Mouse (Mus musculus) ovary, postnatal 10 days (tissue): ENCODE results near the gene Hmgb3.
"Not testable (repeated sequence)": the region's sequence is repeated elsewhere in the genome, so short reads cannot be mapped to it uniquely, and the experiment has no call there.

Source experiments
- DNase-seq: peaks from one replicate; pipeline ENCODE4 v3.0.0; 2022; ENCODE audit warnings: low spot score

Gene Hmgb3

DNA sequence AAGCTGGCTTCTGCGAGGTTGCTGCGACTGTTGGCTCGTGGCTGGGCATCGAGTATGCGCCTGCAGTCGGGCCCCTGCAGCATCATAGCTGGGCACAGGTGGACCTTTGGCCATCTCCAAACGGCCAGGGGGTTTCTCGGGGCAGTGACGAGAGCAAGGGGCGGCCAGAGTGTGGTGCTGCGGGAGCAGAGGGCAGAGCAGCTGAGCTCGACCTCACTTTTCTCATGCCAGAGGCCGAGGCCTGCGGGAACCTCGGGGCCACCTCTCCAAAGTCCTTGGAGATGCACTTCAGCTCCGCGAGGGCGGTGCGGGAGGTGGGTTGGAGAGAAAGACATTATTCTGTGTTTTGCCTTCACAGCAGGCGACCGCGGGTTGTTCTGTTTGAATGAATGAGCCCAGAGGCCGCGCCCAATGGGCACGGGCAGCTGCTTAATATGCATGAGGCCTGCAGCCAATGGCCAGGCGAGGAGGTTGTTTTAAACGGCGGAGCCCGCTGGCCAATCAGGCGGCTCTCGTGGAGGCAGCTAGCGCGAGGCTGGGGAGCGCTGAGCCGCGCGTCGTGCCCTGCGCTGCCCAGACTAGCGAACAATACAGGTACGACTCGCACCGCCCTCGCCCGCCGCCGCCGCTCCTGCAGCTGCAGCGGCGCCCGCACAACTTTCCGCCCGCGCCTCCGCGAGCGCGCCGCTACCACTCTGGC is at the start of gene Hmgb3:
TSS of gene Hmgb3 (plus strand) at position 504 of the 700 bp plus-strand sequence.
- DNase-seq, result peak; percentile 23

DNA sequence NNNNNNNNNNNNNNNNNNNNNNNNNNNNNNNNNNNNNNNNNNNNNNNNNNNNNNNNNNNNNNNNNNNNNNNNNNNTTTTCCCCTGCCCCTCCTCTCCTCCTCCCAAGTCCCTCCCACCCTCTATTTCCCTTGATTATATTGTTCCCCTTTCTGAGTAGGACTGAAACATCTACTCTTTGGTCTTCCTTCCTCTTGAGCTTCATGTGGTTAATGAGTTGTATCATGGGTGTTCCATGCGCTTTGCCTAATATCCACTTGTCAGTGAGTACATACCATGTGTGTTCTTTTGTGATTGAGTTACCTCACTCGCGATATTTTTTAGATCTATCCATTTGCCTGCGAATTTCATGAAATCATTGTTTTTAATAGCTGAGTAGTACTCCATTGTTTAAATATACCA is 49.1 kb upstream of the Hmgb3 start:
- DNase-seq, result not testable (repeated sequence)

DNA sequence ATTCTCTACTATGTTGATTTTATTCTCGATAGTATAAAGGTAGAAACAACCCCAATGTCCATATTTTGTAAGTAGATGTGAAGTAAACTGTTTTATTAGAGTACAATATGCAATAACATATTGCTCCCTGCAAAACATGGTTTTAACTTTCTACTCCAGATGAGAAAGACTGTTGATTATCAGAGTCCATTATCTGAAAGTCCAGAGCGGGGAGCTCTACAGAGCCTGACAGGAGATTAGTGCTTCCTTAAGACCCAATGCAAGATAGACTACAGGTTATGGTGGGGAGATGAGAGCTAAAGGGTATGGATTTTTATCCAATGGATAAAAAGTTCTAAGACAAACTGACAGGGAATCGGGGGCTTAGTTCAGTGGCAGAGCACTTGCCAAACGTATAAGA is 36.5 kb upstream of the Hmgb3 start:
- no peak for DNase-seq

DNA sequence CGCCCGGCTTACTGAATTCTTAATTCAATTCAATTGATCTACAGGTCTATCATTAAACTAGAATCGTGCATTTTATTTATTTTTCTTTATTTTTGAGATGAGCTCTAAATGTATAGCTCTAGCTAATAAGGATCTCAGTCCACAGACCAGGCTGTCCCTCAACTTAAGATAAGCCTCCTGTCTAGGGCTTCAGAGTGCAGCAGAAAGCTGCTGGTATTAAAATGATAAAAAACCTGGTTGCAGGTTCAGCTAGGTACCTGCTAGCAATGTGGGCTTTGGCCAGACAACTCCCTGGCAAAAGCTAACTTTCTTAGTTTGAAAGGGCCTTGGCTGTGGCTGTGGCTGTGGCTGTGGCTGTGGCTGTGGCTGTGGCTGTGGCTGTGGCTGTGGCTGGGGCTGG is 32.8 kb upstream of the Hmgb3 start:
- DNase-seq, result no peak

DNA sequence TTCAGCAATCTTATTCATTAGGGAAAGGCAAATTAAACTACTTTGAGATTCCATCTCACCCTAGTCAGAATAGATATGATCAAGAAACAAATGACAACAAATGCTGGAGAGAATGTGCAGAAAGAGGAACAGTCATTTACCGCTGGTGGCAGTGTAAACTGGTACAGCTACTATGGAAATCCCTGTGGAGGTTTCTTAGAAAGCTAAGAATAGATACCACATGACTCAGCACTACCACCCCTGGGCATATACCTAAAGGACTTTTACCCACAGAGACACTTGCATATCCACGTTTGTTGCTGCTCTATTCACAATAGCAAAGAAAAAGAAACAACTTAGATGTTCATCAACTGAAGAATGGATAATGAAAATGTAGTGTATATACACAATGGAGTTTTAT is 31.4 kb upstream of the Hmgb3 start:
- DNase-seq, result no peak

DNA sequence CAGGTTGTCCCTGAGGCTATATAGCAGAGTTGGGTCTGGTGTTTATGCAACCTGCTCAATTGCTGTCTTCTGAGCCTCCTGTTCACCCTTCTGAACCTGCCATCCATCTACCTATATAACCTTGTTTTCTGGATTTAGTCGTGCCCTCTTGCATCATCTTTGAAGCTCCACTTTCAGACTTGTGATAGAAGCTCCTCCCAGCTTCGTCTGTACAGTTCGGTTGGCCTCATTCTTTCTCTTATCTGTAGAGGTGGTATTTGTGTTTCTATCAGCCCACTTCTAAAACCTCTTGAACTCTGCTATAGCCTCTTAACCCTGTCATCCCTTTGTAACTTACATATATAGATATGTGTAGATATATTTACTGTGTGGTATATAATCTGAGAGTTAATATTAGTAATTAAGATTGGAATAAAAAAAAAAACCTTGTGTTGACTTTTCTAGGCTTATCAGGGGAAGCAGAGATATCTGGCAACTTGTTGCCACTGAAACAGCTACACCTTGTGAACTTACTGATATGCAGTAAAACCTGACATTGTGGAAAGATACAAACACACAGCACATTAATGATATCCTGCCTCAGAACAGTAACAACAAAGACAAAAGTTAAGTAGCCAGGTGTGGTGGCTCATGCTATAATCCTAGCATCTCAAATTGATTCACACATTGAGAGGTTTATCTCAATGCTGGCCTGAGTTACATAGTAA is 30.0 kb upstream of the Hmgb3 start:
- no peak for DNase-seq

DNA sequence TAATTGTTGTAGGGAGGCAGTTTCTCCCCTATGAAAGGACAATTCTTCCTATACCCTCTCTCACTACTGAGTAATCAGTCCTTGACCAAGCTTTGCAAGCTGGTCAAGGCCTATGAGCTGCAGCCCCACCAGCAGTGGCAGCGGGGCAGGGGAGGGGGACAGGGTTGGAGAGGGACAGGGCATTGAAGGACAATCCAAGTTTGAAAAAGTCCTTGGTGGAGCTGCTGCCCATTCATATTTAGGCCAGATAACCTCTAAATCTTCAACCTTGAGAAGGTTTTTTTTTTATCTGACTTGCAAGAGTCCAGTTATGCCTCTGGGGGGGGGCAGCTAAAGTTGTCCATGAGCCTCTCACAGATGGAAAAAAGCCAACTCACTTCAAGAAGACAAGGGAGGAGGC is 28.3 kb upstream of the Hmgb3 start:
- no peak for DNase-seq

DNA sequence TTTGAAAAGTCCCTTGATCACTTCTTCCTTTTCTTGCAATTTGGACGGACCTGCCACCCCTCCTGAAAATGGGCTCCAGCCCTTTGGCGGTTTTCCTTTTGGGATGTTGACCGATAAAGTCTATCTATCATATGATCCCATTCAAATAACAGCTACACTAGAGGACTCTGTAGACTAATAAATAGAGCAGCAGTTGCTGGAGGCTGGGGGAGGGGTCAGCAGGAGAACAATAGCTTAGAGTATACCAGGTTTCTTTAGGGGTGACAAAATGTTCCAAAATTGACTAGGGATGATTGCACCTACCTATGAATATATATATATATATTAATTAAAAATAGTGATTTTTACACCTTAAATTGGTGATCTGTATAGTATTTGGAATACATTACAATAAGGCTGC is 27.6 kb upstream of the Hmgb3 start:
- DNase-seq, result no peak

DNA sequence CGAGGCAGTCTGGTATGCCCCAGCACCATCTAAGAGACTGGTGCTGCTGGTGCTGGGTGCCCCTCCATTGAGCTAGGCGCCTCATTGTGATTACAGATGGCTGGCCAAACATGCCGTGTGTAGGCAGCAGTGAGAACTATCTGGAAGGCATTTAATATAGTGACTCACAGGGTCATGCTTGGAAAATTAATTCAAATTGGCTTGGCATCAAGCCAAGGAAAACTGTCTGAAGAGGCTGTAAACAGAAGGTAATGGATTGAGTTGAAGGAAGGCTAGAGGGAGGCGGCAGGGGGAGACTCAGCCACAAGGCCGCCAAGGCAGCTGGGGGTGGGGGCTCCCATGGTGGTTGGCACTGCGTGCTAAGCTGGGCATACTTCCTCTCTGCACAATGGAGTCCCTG is 27.1 kb upstream of the Hmgb3 start:
- no peak for DNase-seq

DNA sequence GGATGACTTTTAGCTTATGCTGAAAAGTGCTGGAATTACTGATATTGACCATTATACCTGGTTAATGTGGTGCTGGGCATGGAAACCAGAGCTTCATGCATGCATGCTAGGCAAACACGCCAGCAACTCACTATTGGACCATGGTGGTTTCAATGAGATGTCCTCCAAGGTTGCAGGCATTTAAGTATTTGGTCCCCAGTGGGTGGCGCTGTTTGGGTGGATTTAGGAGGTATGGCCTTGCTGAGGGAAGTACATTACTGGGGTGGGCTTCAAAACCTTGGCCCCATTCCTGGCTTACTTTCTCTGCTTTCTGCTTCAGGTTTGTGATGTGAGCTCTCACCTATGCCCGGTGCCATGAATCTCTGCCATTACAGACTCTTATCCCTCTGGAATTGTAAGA is 23.1 kb upstream of the Hmgb3 start:
- no peak for DNase-seq

DNA sequence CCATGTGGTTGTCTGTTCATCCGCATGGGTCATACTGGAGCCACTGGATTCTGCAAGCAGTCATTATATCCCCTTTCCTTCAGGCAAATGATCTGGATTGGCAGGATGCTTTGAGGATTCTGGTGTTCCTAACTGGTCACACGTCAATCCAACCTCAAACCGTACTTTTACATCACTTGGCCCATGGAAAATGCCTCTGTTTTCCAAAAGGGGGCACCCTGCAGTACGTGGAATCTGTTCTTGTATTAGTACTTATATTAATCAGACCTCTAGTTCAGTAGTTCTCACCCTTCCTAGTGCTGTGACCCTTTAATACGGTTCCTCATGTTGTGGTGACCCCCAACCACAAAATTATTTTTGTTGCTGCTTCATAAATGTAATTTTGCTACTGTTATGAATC is 21.6 kb upstream of the Hmgb3 start:
- no peak for DNase-seq

DNA sequence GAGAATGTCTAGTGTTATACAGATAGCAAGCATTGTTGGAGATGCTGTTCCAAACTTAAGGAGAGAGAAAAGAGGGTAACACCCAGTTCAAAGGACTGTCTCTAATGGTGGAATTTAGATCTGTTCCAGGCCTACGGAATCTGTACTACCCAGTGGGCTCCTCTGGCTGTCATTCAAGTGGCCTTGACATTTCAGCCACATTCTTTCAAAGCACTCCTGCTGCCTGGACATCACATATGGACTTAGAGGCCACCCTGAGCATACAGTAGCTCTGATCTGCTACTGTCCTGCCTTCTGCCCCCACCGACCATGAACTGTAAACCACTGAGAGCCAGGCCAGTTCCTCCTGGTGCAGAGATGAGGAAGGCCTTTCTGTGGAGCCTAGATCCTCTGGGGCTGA is 17.9 kb upstream of the Hmgb3 start:
- DNase-seq, result no peak

DNA sequence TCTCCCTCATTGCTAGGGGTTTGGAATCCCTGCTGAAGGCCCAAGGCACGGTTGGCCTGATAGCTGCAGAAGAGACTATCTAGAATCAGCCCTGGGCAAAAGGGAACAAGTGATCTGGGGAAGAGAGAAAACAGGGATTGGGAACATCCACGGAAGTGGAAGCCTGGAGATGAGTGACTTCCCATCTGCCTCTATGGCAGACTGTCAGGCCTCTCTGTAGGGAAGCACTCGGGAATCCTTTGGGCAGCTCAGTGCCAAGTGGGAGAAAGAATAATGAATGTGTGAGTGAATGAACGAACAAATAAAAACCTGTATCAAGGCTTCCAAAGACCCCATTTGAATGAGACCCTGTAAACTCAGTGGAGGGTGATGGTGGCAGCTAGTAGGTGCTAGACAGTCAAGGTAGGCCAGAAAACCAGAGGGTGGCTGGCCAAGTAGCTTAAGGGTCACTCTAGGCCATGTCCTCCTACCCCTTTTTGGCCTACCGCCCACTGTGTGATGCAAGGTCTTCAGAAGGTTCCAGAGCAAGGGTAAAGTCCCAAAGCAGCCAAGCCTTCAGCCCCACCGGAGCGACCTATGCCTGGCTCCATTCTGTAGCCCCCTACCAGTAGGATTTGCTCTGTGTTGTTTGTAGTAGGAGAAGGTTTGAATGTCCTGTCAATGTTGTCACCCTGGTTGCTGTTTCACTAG is 14.8 kb upstream of the Hmgb3 start:
- DNase-seq, result no peak

DNA sequence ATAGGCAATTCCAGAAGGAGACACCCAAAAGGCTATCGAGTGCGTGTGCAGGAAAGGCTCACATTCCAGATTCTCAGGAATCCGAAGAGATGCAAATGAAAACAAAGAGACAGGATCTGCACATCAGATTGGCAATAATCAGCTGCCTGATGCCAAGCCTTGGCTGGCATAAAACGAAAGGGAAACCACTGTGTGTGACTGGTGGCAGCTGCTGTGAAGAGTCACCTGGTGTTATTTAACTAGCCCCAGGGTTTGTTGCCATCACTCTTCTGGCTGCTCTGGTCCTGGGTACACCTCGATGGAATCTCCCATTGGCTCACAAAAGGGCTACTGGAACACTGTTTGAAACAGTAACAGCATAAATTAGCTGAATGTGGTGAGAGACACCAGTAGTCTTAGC is 11.0 kb upstream of the Hmgb3 start:
- DNase-seq, result no peak

DNA sequence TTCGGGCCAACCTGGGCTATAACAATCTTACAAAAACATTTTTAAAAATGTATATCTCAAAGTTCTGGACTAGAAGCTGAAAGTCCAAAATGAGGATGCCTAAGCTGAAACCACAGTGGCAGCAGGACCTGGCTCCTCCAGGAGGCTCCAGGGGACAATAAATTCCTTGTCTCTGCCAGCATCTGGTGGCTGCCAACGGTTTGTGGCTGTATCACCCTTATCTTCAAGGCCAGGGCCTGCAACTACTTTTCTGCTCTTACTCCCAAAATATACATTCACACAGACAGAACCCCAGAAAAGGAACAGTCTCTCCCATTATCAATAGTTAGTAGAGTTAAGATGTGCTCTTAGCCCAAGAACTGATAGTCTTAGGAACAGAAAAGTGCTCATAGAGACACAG is 10.6 kb upstream of the Hmgb3 start:
- DNase-seq, result no peak

DNA sequence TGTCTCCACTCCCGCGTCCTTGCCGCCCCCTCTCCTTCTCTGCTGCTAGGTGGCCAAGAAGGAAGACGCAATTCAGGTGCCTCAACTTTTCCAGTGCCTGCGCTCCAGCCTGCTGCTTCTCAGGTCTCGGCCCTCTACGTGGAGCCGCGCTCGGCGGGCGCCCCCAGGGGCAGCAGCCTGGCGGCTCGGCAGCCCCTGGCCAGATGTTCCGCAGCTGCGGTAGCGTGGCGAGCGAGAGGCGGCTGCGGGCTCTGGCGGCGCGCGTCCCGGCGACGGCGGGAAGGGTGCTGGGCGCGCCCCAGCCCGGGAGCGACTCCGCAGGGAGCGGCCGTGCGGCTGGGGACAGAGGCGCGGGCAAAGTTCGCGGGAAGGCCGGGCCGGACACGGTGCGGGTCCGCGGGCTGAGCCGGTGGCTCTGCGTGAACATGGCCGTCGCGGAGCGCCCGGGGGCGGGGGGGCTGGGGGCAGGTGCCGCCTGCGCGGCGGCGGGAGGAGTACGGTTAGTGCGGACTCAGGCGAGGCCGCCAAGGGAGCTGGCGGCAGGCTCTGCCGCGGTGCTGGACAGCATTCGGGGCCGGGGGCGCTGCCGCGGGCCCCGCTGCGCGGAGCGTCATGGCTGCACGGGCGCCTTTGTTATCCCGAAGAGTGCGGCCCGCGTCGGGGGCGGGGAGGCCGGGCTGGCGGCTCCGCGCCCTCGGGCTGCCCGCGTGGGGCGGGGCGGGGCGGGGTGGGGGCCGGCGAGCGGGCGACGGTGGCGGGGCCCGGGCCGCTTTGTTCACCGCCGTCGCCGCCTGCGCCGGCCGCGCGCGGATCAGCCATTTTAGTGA is 610 bp downstream of the Hmgb3 start:
- DNase-seq, result no peak

DNA sequence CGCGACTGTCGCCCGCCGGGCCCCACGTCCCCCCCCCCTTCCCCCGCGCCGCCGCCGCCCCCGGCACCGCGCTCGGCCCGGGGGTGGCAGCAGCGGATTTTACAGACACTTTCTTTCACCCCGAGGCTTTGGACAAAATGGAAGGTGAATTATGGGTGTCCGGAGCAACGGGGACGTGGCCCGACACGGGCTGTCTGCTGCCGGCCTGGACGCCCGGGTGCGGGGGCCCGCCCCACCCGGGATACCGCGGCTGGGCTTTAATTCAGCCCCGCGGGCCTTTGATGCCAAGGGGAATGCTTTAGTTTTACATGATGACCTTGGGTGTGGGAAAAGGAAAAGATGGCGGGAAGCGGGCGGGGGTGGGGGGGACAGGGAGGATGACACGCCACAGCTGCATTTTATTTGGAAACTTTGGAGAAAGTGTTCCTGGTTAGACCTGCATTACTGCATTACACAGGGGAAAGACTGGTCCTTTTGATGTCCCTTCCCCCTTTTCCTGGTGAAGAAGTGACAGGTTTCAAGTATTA is 1.3 kb downstream of the Hmgb3 start:
- DNase-seq, result no peak

DNA sequence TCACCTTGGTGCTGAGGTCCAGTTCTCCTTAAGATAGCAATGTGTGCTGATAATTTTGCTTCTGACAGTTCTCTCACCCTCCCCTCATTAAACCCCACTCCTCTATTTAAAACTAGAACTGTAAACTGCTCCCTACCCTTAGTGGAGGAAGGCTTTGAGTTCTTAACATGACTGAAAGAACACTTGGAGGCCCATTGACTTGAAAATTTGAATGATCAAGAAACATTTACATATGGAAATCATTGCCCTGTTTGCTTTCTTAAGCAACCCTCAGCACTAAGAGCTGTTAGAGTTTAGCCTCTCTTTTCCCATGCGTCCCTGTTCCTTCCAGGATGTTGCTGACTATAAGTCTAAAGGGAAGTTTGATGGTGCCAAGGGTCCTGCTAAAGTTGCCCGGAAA is 3.6 kb downstream of the Hmgb3 start:
- DNase-seq, result no peak

DNA sequence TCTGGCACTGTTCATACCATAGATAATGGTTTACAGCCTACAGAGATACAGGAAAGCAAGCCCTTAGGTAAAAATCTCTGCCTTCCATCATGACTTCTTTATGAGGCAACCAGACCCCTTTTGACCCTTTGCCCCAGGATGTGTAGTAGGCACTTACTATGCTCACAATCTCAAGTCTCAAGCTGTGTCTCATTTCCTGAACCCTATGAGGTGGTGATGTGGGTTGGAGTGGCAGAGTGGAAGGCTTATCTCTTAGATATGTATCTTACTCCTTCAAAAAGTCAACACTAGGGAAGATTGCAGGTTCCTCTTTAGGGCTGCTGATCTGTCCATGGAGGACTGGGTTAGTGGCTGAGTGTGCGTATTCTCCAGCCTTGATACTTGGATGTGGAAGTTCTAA is 5.1 kb downstream of the Hmgb3 start:
- no peak for DNase-seq

DNA sequence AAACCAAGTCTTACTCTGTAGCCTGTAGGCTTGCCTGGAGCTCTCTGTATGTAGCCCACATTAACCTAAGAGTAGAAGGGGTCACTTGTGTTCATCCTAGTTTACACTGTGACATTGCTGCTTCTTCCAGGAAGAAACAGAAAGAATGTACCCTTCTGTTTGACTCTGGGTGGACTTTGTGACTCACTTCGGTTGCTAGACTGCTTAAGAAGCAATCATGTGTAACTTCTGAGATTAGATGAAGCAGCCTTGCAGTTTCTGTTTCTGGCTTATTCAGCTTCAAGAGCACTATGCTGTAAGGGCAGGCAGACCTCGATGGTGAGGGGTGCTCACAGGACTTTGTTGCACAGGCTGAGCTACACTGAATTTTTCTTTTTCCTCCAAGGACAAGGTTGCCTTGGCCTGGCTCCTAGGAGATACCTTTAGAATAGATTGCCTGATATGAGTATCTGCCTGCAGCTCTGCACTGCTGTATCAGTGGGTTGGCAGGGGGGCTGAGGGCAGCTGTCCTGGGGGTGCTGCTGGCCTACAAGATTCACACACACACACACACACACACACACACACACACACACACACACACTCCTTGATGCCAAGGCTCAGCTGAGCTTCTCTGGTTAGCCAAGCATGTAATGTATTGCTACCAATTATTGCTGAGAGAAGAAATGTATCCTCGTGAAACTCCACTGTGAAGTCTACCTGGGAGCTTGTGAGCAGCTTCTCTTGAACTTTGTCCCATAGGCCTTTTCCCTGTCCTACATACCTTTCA is 17.6 kb downstream of the Hmgb3 start:
- DNase-seq, result no peak

DNA sequence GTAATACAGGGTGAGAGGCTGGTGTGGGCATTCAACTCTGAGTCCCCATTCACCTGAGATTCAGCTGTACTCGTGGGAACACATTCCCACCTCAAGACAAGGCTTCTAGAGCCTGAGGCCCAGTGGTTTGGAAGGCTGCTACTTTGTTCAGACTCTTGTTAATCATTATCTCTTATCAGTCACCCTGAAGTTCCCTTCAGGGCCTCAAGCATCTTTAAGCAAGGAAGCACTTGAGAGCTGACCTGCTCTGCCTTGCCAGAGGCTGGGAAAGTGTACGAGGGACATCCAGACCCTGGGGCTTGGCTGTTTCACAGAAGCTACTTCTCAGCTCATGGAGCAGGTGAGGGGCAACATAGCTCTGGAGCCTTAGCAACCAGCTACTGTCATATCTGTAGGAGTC is 19.8 kb downstream of the Hmgb3 start:
- no peak for DNase-seq

DNA sequence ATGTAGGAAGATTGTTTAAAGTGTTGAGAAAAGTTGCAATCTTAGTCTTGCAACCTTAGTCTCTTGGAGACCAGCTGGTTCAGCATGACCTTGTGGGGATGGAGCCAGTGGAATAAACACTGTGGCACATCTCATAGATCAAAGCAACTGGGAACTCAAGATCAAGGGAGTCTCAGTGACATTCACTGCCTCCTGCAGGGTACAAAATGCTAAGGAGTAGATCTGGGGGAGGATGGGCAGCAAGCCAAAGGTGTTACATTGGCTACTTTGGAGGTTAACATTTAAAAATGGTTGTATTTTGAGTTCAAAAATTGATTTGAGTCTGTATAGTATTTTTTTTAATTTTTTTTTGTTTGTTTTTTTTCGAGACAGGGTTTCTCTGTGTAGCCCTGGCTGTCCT is 33.5 kb downstream of the Hmgb3 start:
- DNase-seq, result no peak
